Mouse (Mus musculus) embryonic facial prominence, embryonic 13.5 days (tissue): ENCODE data around the gene Sez6l2. TPM values are rescaled to one million over a fixed set of nuclear protein-coding genes. Genes with fewer than 3 reads are reported as not detected.

Experiments
- ATAC-seq: fragments of 200-750 bp; cut with Nextera tagmentation; 2 replicates; pipeline ENCODE4 v1.8.0; 2017; ENCODE audit warnings: low read depth; ENCODE audit not compliant: insufficient number of reproducible peaks, insufficient read depth, low FRiP score, low TSS enrichment
- H3K27ac ChIP-seq: fragments of 300-500 bp; sonication (generic); 2 replicates; pipeline ENCODE4 v1.5.1; 2015; ENCODE audit warnings: moderate library complexity, mild to moderate bottlenecking, inconsistent platforms
- H3K27me3 ChIP-seq: fragments of 300-500 bp; sonication (generic); 2 replicates; pipeline ENCODE4 v1.6.1; 2015; ENCODE audit warnings: mild to moderate bottlenecking, inconsistent platforms
- H3K36me3 ChIP-seq: fragments of 300-500 bp; sonication (generic); 2 replicates; pipeline ENCODE4 v1.6.1; 2015; ENCODE audit warnings: mild to moderate bottlenecking, inconsistent platforms
- H3K4me1 ChIP-seq: fragments of 300-500 bp; sonication (generic); 2 replicates; pipeline ENCODE4 v1.6.1; 2015; ENCODE audit warnings: inconsistent platforms
- H3K4me2 ChIP-seq: fragments of 300-500 bp; sonication (generic); 2 replicates; pipeline ENCODE4 v1.6.1; 2015; ENCODE audit warnings: moderate library complexity, mild to moderate bottlenecking, inconsistent platforms
- H3K4me3 ChIP-seq: fragments of 300-500 bp; sonication (generic); 2 replicates; pipeline ENCODE4 v1.5.1; 2015; ENCODE audit warnings: mild to moderate bottlenecking, inconsistent platforms
- H3K9ac ChIP-seq: fragments of 300-500 bp; sonication (generic); 2 replicates; pipeline ENCODE4 v1.6.1; 2015; ENCODE audit warnings: mild to moderate bottlenecking, inconsistent platforms
- H3K9me3 ChIP-seq: fragments of 300-500 bp; sonication (generic); 2 replicates; pipeline ENCODE4 v1.6.1; 2016; ENCODE audit warnings: inconsistent platforms
- WGBS: fragments of 180-500 bp; shearing (Covaris S2); methylation state at CpG from one replicate; pipeline ENCODE4 v1.1.7; 2015; ENCODE audit warnings: mixed read lengths; 5-methylcytosine and 5-hydroxymethylcytosine counted together
- polyA plus RNA-seq: library from polyadenylated mRNA; unstranded; fragments of >200 nt; fragmentation: Nextera tagmentation; extraction: Ambion mirVana; gene quantifications from 2 replicates; pipeline ENCODE4 v1.2.1, GENCODE M21; 2015

Gene Sez6l2
- polyA plus RNA-seq, 1 experiment from 2014 or later, result 0.76 TPM

- H3K27me3 ChIP-seq, result no peaks in the 10 kb centered on the region
- H3K9me3 ChIP-seq, result no peaks in the 10 kb centered on the region
- no peak overlapping the region for H3K9ac ChIP-seq
- H3K27ac ChIP-seq, result no peak overlapping the region
- no peak for ATAC-seq
- peaks cover 12% of the 10 kb centered on the region for H3K4me1 ChIP-seq
- H3K4me3 ChIP-seq, result no peak overlapping the region
- no peak overlapping the region for H3K4me2 ChIP-seq
- WGBS, result 75% methylated on average over 2 of the region's 2 CpGs
- H3K36me3 ChIP-seq, result peaks cover 46% of the 10 kb centered on the region
Measured at GRCm38 (mm10) chr7:126932652-126933051, 17.7 kb upstream of the Sez6l2 start.

- Histone ChIP-seq H3K4me1 (no peaks in the 10 kb centered on the region), H3K36me3 (peaks cover 49% of the 10 kb centered on the region), H3K4me2 (no peak overlapping the region), H3K27me3 (no peaks in the 10 kb centered on the region), H3K9ac (0 out of 2 replicates have a peak overlapping the region, but pooled peaks have one; percentile 11), H3K9me3 (no peaks in the 10 kb centered on the region), H3K27ac (no peak overlapping the region), H3K4me3 (no peak overlapping the region)
- ATAC-seq, result no peak
- 54% methylated on average over 6 of the region's 6 CpGs for WGBS
Measured at GRCm38 (mm10) chr7:126941171-126941570, 9.2 kb upstream of the Sez6l2 start.

- WGBS, result 74% methylated on average over 5 of the region's 5 CpGs
- no peaks in the 10 kb centered on the region for H3K4me1 ChIP-seq
- H3K9me3 ChIP-seq, result no peaks in the 10 kb centered on the region
- no peak overlapping the region for H3K4me2 ChIP-seq
- H3K27me3 ChIP-seq, result no peaks in the 10 kb centered on the region
- H3K4me3 ChIP-seq, result no peak overlapping the region
- H3K36me3 ChIP-seq, result peaks cover 43% of the 10 kb centered on the region
- H3K27ac ChIP-seq, result no peak overlapping the region
- no peak for ATAC-seq
- no peak overlapping the region for H3K9ac ChIP-seq
Measured at GRCm38 (mm10) chr7:126941801-126942200, 8.6 kb upstream of the Sez6l2 start.

- Histone ChIP-seq H3K4me1 (peaks cover 14% of the 10 kb centered on the region), H3K4me2 (no peak overlapping the region), H3K27ac (no peak overlapping the region), H3K9ac (no peak overlapping the region), H3K4me3 (no peak overlapping the region), H3K9me3 (no peaks in the 10 kb centered on the region), H3K36me3 (peaks cover 22% of the 10 kb centered on the region; the same call in 1 of the 2 replicates), H3K27me3 (peaks cover 22% of the 10 kb centered on the region)
- ATAC-seq, result no peak
- 40% methylated on average over 3 of the region's 3 CpGs for WGBS
Measured at GRCm38 (mm10) chr7:126946530-126946929, 3.8 kb upstream of the Sez6l2 start.

GRCm38 (mm10) chr7:126948626-126949025 lies 1.7 kb upstream of the Sez6l2 start:
- Histone ChIP-seq H3K27me3 (peaks cover 42% of the 10 kb centered on the region), H3K4me3 (no peak overlapping the region), H3K4me1 (peaks cover 14% of the 10 kb centered on the region), H3K9ac (no peak overlapping the region), H3K36me3 (peaks cover 12% of the 10 kb centered on the region; the same call in 1 of the 2 replicates), H3K9me3 (no peaks in the 10 kb centered on the region), H3K27ac (no peak overlapping the region), H3K4me2 (peak overlapping the region; percentile 99)
- no peak for ATAC-seq
- WGBS, result 81% methylated on average over 10 of the region's 10 CpGs

GRCm38 (mm10) chr7:126949403-126949792 lies 965 bp upstream of the Sez6l2 start, which contains the start of gene Asphd1:
Asphd1 (minus strand) TSS chr7:126949582.
- peak within 1 kb of the TSS; percentile 52 for H3K4me3 ChIP-seq
- peak within 1 kb of the TSS; percentile 99 for H3K4me2 ChIP-seq
- peaks cover 14% of the 10 kb centered on the region for H3K4me1 ChIP-seq
- peaks cover 47% of the 10 kb centered on the region for H3K27me3 ChIP-seq
- peaks cover 10% of the 10 kb centered on the region; the same call in 1 of the 2 replicates for H3K36me3 ChIP-seq
- H3K9ac ChIP-seq, result peak within 1 kb of the TSS; percentile 67
- H3K9me3 ChIP-seq, result no peaks in the 10 kb centered on the region
- WGBS, result 2% methylated on average over 21 of the region's 21 CpGs
- peak; percentile 50; the same call in 1 of the 2 replicates for ATAC-seq
- no peak within 1 kb of the TSS for H3K27ac ChIP-seq

GRCm38 (mm10) chr7:126950647-126951615 lies 568 bp downstream of the Sez6l2 start:
- no peaks in the 10 kb centered on the region for H3K36me3 ChIP-seq
- H3K4me3 ChIP-seq, result peak overlapping the region; percentile 52; the same call in 1 of the 2 replicates
- 6% methylated on average over 26 of the region's 26 CpGs for WGBS
- peak overlapping the region; percentile 99 for H3K4me2 ChIP-seq
- H3K9me3 ChIP-seq, result no peaks in the 10 kb centered on the region
- ATAC-seq, result no peak
- peaks cover 14% of the 10 kb centered on the region for H3K4me1 ChIP-seq
- H3K9ac ChIP-seq, result no peak overlapping the region
- no peak overlapping the region for H3K27ac ChIP-seq
- peaks cover 47% of the 10 kb centered on the region for H3K27me3 ChIP-seq

- no peak for ATAC-seq
- Histone ChIP-seq H3K36me3 (no peaks in the 10 kb centered on the region), H3K4me1 (peaks cover 14% of the 10 kb centered on the region), H3K27ac (no peak overlapping the region), H3K4me3 (no peak overlapping the region), H3K4me2 (no peak overlapping the region), H3K9me3 (no peaks in the 10 kb centered on the region), H3K9ac (no peak overlapping the region), H3K27me3 (peaks cover 47% of the 10 kb centered on the region)
- WGBS, result 16% methylated on average over 4 of the region's 4 CpGs
Measured at GRCm38 (mm10) chr7:126951741-126952140, 1.4 kb downstream of the Sez6l2 start.

- H3K4me1 ChIP-seq, result peaks cover 14% of the 10 kb centered on the region
- no peak overlapping the region for H3K4me2 ChIP-seq
- H3K36me3 ChIP-seq, result no peaks in the 10 kb centered on the region
- H3K27ac ChIP-seq, result no peak overlapping the region
- no peak overlapping the region for H3K4me3 ChIP-seq
- no peak for ATAC-seq
- no peaks in the 10 kb centered on the region for H3K9me3 ChIP-seq
- H3K27me3 ChIP-seq, result peaks cover 47% of the 10 kb centered on the region
- H3K9ac ChIP-seq, result no peak overlapping the region
- WGBS, result 0% methylated on average over 8 of the region's 8 CpGs
Measured at GRCm38 (mm10) chr7:126952646-126953045, 2.3 kb downstream of the Sez6l2 start.

- Histone ChIP-seq H3K4me3 (no peak overlapping the region), H3K36me3 (no peaks in the 10 kb centered on the region), H3K4me2 (no peak overlapping the region), H3K27me3 (peaks cover 40% of the 10 kb centered on the region), H3K4me1 (peaks cover 5% of the 10 kb centered on the region), H3K9ac (no peak overlapping the region), H3K9me3 (no peaks in the 10 kb centered on the region), H3K27ac (no peak overlapping the region)
- 59% methylated on average over 3 of the region's 3 CpGs for WGBS
- ATAC-seq, result no peak
Measured at GRCm38 (mm10) chr7:126955125-126955524, 4.8 kb downstream of the Sez6l2 start.

- Histone ChIP-seq H3K36me3 (no peaks in the 10 kb centered on the region), H3K27ac (no peak overlapping the region), H3K9me3 (no peaks in the 10 kb centered on the region), H3K4me1 (no peaks in the 10 kb centered on the region), H3K9ac (no peak overlapping the region), H3K27me3 (peaks cover 24% of the 10 kb centered on the region), H3K4me3 (no peak overlapping the region), H3K4me2 (no peak overlapping the region)
- ATAC-seq, result no peak
- WGBS, result 74% methylated on average over 9 of the region's 9 CpGs
Measured at GRCm38 (mm10) chr7:126959780-126960179, 9.4 kb downstream of the Sez6l2 start.

GRCm38 (mm10) chr7:126961095-126961494 lies 10.7 kb downstream of the Sez6l2 start:
- H3K9me3 ChIP-seq, result no peaks in the 10 kb centered on the region
- H3K27me3 ChIP-seq, result peaks cover 24% of the 10 kb centered on the region
- H3K9ac ChIP-seq, result no peak overlapping the region
- ATAC-seq, result no peak
- no peak overlapping the region for H3K4me3 ChIP-seq
- WGBS, result 88% methylated on average over 5 of the region's 5 CpGs
- no peak overlapping the region for H3K27ac ChIP-seq
- H3K36me3 ChIP-seq, result no peaks in the 10 kb centered on the region
- H3K4me1 ChIP-seq, result no peaks in the 10 kb centered on the region
- H3K4me2 ChIP-seq, result no peak overlapping the region
